ENCODE assay signal across 12 mouse cellular contexts in genomic region chrX:77669779-77670550, GRCm38 (mm10).
DNase-seq lines count a peak whose midpoint lies in the region; ATAC-seq lines count a peak whose summit lies in the region.
"Had no signal": no experiment of that assay in that cellular context is flagged by ENCODE, and none has a peak within 500 bp of the region (broad histone marks: within the 10 kb centered on the region; RNA-seq: fewer than 3 reads in every experiment).

No protein-coding gene starts in this region.

- ATAC-seq in lung, embryonic 15.5 days (ENCODE audit: borderline replicate concordance, extremely low read depth, low FRiP score, low TSS enrichment), result 0 out of 2 replicates have a peak, but pooled peaks have one; percentile 42
- ATAC-seq in forebrain, embryonic 14.5 days, result no peak
- ATAC-seq: liver, embryonic 12.5 days; midbrain, embryonic 16.5 days had no signal

- no peak overlapping the region for H3K4me2 ChIP-seq in lung, embryonic 15.5 days
- H3K4me2 ChIP-seq in forebrain, embryonic 14.5 days (ENCODE audit: low read length), result no peak overlapping the region
- H3K4me2 ChIP-seq: liver, embryonic 12.5 days had no signal

- WGBS in lung, embryonic 15.5 days, result 48% methylated on average over 3 of the region's 3 CpGs
- 65% methylated on average over 3 of the region's 3 CpGs for WGBS in forebrain, embryonic 14.5 days
- 73% methylated on average over 3 of the region's 3 CpGs for WGBS in embryonic facial prominence, embryonic 10.5 days

- H3K27ac ChIP-seq in lung, embryonic 15.5 days, result no peak overlapping the region
- peak overlapping the region; percentile 82 for H3K27ac ChIP-seq in brown adipose tissue, adult 24 weeks (replicated peaks; ENCODE audit: low read depth, low read length)
- no peak overlapping the region for H3K27ac ChIP-seq in forebrain, embryonic 14.5 days (ENCODE audit: low read depth, low read length)
- H3K27ac ChIP-seq in embryonic facial prominence, embryonic 10.5 days (replicated peaks), result no peak overlapping the region
- H3K27ac ChIP-seq: kidney, postnatal 0 days; liver, embryonic 12.5 days had no signal

- H3K27me3 ChIP-seq in lung, embryonic 15.5 days, result no peaks in the 10 kb centered on the region
- no peaks in the 10 kb centered on the region for H3K27me3 ChIP-seq in forebrain, embryonic 14.5 days (replicated peaks; ENCODE audit: control insufficient read depth, insufficient read depth, low read length)
- no peaks in the 10 kb centered on the region for H3K27me3 ChIP-seq in embryonic facial prominence, embryonic 10.5 days (replicated peaks; ENCODE audit: low read depth, poor library complexity, severe bottlenecking)
- H3K27me3 ChIP-seq: liver, embryonic 12.5 days had no signal

- H3K9ac ChIP-seq in lung, embryonic 15.5 days, result no peak overlapping the region
- no peak overlapping the region for H3K9ac ChIP-seq in forebrain, embryonic 14.5 days (ENCODE audit: low read length)
- H3K9ac ChIP-seq: liver, embryonic 12.5 days had no signal

- H3K9me3 ChIP-seq in lung, embryonic 15.5 days, result no peaks in the 10 kb centered on the region
- no peaks in the 10 kb centered on the region for H3K9me3 ChIP-seq in forebrain, embryonic 14.5 days (replicated peaks; ENCODE audit: control insufficient read depth, low read length)
- no peaks in the 10 kb centered on the region for H3K9me3 ChIP-seq in embryonic facial prominence, embryonic 10.5 days
- H3K9me3 ChIP-seq: liver, embryonic 12.5 days had no signal

- H3K4me3 ChIP-seq in lung, embryonic 15.5 days, result no peak overlapping the region
- no peak overlapping the region for H3K4me3 ChIP-seq in brown adipose tissue, adult 24 weeks (ENCODE audit: insufficient read depth, low read depth, low read length)
- no peak overlapping the region for H3K4me3 ChIP-seq in forebrain, embryonic 14.5 days (ENCODE audit: low read depth, low read length)
- no peak overlapping the region for H3K4me3 ChIP-seq in embryonic facial prominence, embryonic 10.5 days
- H3K4me3 ChIP-seq: liver, embryonic 12.5 days had no signal

- peak; percentile 16 for DNase-seq in gastrocnemius, adult 18-20 months (ENCODE audit: low spot score)
- DNase-seq in gastrocnemius, postnatal 25 days, result no peak
- no peak for DNase-seq in lung, postnatal 4 days
- DNase-seq in skeletal muscle tissue, adult 2 months (ENCODE audit: low read depth, low spot score), result peak; percentile 30
- no peak for DNase-seq in forebrain, embryonic 14.5 days (ENCODE audit: low spot score)
- DNase-seq in embryonic facial prominence, embryonic 10.5 days (ENCODE audit: low spot score), result no peak
- DNase-seq: layer of hippocampus, postnatal 36 days had no signal

- no peaks in the 10 kb centered on the region for H3K4me1 ChIP-seq in lung, embryonic 15.5 days
- no peaks in the 10 kb centered on the region for H3K4me1 ChIP-seq in brown adipose tissue, adult 24 weeks (ENCODE audit: control insufficient read depth, insufficient read depth, insufficient read length, low read length)
- no peaks in the 10 kb centered on the region for H3K4me1 ChIP-seq in forebrain, embryonic 14.5 days (ENCODE audit: control insufficient read depth, insufficient read depth, low read length)
- H3K4me1 ChIP-seq in embryonic facial prominence, embryonic 10.5 days, result no peaks in the 10 kb centered on the region
- H3K4me1 ChIP-seq: liver, embryonic 12.5 days had no signal

- H3K36me3 ChIP-seq in lung, embryonic 15.5 days, result no peaks in the 10 kb centered on the region
- H3K36me3 ChIP-seq in forebrain, embryonic 14.5 days (ENCODE audit: control insufficient read depth, insufficient read depth, low read length), result no peaks in the 10 kb centered on the region
- no peaks in the 10 kb centered on the region for H3K36me3 ChIP-seq in embryonic facial prominence, embryonic 10.5 days (replicated peaks)
- H3K36me3 ChIP-seq: liver, embryonic 12.5 days had no signal

Comparison
In these comparisons a context has a peak if more than half of its experiments do, and no peak if none do; other contexts are left out.
1. DNase-seq: peak in gastrocnemius, adult 18-20 months (single experiment) and skeletal muscle tissue, adult 2 months (single experiment); none in gastrocnemius, postnatal 25 days (single experiment), lung, postnatal 4 days (0 of 2), forebrain, embryonic 14.5 days (single experiment) and embryonic facial prominence, embryonic 10.5 days (single experiment).